Mouse (Mus musculus) megakaryocyte, embryonic 14.5 days (primary cell): ENCODE results near the gene 4930539E08Rik. TPM values are rescaled to one million over a fixed set of nuclear protein-coding genes. Genes with fewer than 3 reads are reported as not detected.

Experiments
- H3K27me3 ChIP-seq: replicated peaks from 2 replicates; pipeline ENCODE3; 2012; ENCODE audit warnings: inconsistent platforms
- H3K36me3 ChIP-seq: replicated peaks from 2 replicates; pipeline ENCODE3; 2012; ENCODE audit warnings: low read length, inconsistent platforms, mixed read lengths
- H3K4me1 ChIP-seq: 2 replicates; pipeline ENCODE4 v1.6.1; 2012; ENCODE audit warnings: inconsistent platforms
- H3K4me3 ChIP-seq: replicated peaks from 2 replicates; pipeline ENCODE3; 2012; ENCODE audit warnings: moderate library complexity, mild to moderate bottlenecking, inconsistent platforms
- H3K9me3 ChIP-seq: 2 replicates; pipeline ENCODE4 v1.6.1; 2012; ENCODE audit warnings: inconsistent platforms
- FLI1 ChIP-seq: IDR thresholded peaks from 2 replicates; pipeline ENCODE4 v1.6.1; 2012; ENCODE audit warnings: low read length, inconsistent platforms, mixed read lengths
- GATA1 ChIP-seq: IDR thresholded peaks from 3 replicates; pipeline ENCODE4 v1.6.1; 2012; ENCODE audit warnings: mixed read lengths, low read length, inconsistent platforms, borderline replicate concordance
- polyA plus RNA-seq: library from polyadenylated mRNA; stranded (reverse); fragments of >175 nt; gene quantifications from 2 replicates; pipeline ENCODE4 v1.2.3, GENCODE M21; 2012; ENCODE audit warnings: low replicate concordance; ENCODE audit not compliant: insufficient read depth

4930539E08Rik gene
- polyA plus RNA-seq, 1 experiment = not detected

DNA sequence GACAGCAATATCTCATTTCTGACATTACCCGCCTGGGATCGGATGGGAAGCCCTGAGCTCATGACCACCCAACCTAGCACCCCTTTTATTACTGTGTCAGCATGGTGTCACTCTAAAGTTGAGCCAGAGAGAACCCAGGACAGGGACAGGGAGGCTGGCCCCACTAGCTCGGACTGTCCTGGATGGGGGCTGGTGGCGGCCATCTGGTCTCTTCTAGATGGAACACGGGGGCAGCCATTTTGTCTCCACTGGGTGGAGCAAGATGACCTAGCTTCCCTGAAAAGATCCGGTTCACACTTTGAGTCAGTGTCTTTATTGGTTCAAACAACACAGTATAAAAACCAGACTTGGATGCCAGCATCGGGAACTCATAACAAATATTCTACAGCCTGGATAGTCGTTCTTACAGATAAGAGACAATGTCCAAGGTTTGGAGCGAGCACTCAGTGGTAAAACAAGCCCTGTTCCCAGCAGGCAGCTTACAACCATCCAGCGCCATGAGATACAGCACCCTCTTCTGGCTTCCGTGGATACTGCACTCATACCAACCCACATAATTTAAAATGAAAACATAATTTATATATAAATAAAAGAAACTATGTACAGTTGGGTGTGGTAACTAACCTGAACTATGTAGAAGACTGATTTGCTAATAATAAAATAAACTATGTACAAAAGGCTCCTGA lies 18.9 kb downstream of the 4930539E08Rik start:
- H3K27me3 ChIP-seq = peaks cover 24% of the 10 kb centered on the region
- H3K4me1 ChIP-seq = peaks cover 17% of the 10 kb centered on the region
- peaks cover 28% of the 10 kb centered on the region for H3K9me3 ChIP-seq
- no peak overlapping the region for H3K4me3 ChIP-seq
- no peak for TF ChIP-seq FLI1
- TF ChIP-seq GATA1 = no peak
- H3K36me3 ChIP-seq = no peaks in the 10 kb centered on the region

DNA sequence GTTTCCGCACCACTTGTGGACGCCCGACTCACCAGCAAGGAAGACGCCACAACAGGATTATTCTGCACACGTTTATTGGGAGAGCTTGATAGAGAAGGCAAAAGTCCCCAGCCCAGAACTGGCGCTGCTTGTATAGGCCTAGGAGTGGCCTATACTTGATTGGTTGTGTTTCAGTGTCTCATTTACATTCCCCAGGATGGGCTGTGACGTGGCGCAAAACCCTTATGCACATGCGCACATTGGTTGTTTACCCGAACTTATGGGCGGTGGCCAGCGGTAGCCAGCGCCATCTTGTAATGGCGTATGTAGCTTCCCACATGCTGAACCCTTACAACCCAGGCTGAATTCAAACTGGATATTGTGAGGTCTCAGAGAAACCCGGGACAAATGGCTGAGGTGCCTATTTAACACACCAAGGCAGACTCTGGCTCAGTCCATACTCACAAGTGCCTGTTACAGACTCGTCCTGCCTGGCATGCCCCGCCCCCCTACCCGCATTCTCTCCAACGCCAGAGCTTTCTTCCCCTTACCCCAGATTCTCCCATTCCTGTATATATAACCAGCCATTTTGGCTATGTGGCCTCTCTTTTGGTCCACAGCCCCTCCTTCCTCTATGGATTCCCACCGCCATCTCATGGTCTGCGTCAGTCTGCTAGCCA lies 19.8 kb downstream of the 4930539E08Rik start:
- peaks cover 19% of the 10 kb centered on the region for H3K27me3 ChIP-seq
- peaks cover 17% of the 10 kb centered on the region for H3K4me1 ChIP-seq
- H3K4me3 ChIP-seq = no peak overlapping the region
- no peaks in the 10 kb centered on the region for H3K36me3 ChIP-seq
- peaks cover 30% of the 10 kb centered on the region for H3K9me3 ChIP-seq
- TF ChIP-seq FLI1 (no peak), GATA1 (no peak)

DNA sequence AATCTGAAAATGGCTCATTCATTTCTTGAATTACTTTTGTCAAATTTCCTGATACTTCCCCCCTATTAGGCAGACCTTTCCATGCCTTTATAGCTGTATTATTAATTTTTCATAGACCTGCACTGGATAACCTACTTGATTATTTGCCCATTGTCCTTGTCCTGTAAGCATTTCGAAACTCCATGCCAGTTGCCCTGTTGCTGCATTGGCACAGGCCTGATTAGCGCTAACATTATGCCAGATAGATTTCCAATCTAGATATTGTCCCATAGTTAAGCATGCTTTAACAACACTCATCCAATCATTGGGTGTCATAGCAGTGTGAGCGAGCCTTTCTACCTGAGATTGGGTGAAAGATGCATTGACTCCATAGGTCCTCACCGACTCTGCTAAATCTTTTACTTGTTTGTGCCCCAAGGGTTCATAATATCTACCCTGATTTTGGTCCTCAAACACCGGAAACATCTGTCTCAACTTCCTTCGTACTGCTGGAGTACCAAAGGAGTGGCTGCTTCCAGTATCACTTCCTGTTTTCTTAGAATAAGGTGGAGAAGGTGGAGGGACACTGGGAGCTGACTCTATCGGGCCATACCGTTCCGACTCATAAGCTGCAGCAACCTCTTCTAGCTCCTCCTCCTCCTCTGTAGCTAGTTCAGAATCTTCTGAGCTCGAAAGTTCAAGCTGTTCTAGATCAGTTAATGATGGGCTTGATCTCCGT lies 20.9 kb downstream of the 4930539E08Rik start:
- TF ChIP-seq GATA1 = no peak
- no peak for TF ChIP-seq FLI1
- peaks cover 35% of the 10 kb centered on the region for H3K9me3 ChIP-seq
- H3K36me3 ChIP-seq = no peaks in the 10 kb centered on the region
- peaks cover 12% of the 10 kb centered on the region for H3K27me3 ChIP-seq
- peaks cover 17% of the 10 kb centered on the region for H3K4me1 ChIP-seq
- H3K4me3 ChIP-seq = peak overlapping the region; percentile 51

DNA sequence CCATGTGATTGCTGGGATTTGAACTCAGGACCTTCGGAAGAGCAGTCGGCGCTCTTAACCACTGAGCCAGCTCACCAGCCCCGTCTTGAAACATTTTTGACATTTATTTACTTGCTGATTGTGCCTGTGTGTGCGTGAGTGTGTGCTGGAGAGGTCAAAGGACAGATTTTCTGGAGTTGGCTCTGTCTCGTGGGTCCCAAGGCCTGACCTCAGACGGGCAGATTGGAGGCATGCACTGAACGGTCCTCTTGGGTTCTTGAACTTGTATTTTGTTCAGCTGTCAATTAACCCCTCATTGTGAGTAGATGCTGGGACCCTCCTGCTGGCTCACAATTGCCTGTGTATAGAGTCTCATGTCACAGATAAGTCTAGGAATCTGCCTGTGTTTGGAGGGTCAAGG lies 28.9 kb downstream of the 4930539E08Rik start:
- H3K9me3 ChIP-seq = peaks cover 22% of the 10 kb centered on the region
- TF ChIP-seq FLI1 (no peak), GATA1 (no peak)
- no peak overlapping the region for H3K4me3 ChIP-seq
- H3K27me3 ChIP-seq = peaks cover 33% of the 10 kb centered on the region
- H3K36me3 ChIP-seq = no peaks in the 10 kb centered on the region
- peaks cover 18% of the 10 kb centered on the region for H3K4me1 ChIP-seq

DNA sequence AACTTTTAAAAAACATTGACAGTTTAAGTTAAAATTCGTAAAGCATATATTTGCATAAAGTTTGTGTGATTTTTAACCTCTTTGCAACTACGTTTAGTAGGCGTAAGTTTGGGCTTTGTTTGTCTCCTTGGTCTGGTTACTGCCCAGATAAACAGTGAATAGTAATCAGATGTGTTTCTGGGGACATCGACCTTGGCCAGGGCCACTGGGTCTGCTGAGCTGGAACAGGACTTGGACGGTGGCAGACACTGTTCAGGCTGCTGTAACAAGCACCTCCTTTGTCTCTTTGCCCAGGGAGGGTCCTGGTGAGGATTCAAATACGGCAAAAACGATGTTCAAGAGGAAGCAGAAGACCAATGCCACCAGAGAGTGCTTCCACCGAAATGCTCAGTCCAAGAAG lies 29.9 kb downstream of the 4930539E08Rik start:
- TF ChIP-seq GATA1 (no peak), FLI1 (no peak)
- H3K36me3 ChIP-seq = no peaks in the 10 kb centered on the region
- H3K4me3 ChIP-seq = no peak overlapping the region
- peaks cover 18% of the 10 kb centered on the region for H3K4me1 ChIP-seq
- peaks cover 42% of the 10 kb centered on the region for H3K27me3 ChIP-seq
- peaks cover 19% of the 10 kb centered on the region for H3K9me3 ChIP-seq

DNA sequence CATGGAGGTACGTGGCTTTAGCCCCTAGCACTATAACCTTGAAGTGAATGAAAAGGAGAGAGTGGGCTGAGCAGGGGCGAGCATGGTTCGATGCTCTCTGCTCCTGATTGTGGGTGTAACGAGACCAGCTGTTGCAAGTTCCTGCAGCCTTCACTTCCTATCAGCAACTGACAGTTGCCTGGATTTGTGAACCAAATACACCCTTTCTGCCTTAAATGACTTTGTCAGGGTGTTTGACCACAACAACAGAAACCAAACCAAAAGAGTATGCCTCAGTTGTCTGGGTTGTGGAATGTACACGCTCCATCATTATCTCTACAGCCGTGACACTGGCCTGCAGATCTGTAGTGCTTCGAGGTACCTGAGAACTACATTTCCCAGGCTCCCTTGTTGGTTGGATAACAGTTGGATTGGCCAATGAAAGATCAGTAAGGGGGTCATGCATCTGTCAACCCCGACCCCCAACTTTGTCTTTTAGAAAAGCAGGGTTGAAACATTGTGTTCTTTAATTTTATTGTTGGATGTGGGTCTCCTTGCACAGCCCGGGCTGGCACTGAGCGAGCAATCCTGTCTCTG lies 31.1 kb downstream of the 4930539E08Rik start:
- TF ChIP-seq FLI1 (no peak), GATA1 (no peak)
- Histone ChIP-seq H3K36me3 (no peaks in the 10 kb centered on the region), H3K9me3 (peaks cover 12% of the 10 kb centered on the region), H3K4me1 (peaks cover 25% of the 10 kb centered on the region), H3K27me3 (peaks cover 45% of the 10 kb centered on the region), H3K4me3 (no peak overlapping the region)

DNA sequence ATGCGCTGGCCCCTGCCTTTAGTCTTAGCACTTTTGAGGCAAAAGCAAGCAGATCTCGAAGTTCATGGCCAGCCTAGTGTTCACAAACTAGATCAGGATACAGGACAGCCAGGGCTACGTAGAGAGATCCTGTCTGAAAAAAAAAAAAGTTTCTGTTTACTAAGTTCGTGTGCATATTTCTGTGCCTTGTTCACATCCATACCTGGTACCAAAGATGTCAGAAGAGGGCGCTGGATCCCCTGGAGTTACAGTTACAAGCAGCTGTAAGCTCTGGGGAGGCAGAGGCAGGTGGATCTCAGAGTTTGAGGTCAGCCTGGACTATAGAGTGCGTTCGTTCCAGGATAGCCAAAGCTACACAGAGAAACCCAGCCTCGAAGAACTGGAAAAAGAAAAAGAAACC lies 32.3 kb downstream of the 4930539E08Rik start:
- peaks cover 25% of the 10 kb centered on the region for H3K4me1 ChIP-seq
- no peak for TF ChIP-seq FLI1
- TF ChIP-seq GATA1 = no peak
- H3K4me3 ChIP-seq = no peak overlapping the region
- H3K9me3 ChIP-seq = peaks cover under 1% of the 10 kb centered on the region; the same call in 1 of the 2 replicates
- no peaks in the 10 kb centered on the region for H3K36me3 ChIP-seq
- peaks cover 50% of the 10 kb centered on the region for H3K27me3 ChIP-seq

DNA sequence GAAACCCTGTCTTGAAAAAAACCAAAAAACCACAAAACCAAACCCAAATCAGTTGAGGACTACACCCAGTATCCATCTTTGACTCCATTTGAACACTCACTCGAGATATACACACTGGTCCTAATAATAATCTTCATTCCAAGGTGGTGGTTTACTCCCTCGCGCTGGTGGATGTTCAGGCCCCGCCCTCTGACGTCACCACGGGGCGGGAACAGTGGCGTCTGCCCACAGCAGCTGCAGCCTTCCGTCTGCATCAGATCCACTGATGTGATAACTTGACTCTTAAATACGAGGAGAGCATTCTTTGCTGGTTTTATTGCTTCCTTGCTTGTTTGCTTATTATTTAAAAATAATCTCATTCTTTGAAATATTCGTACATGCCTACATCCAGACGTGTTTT lies 32.8 kb downstream of the 4930539E08Rik start:
- no peak for TF ChIP-seq FLI1
- TF ChIP-seq GATA1 = no peak
- Histone ChIP-seq H3K27me3 (peaks cover 52% of the 10 kb centered on the region), H3K4me1 (peaks cover 25% of the 10 kb centered on the region), H3K36me3 (no peaks in the 10 kb centered on the region), H3K4me3 (peak overlapping the region; percentile 73), H3K9me3 (no peaks in the 10 kb centered on the region)

DNA sequence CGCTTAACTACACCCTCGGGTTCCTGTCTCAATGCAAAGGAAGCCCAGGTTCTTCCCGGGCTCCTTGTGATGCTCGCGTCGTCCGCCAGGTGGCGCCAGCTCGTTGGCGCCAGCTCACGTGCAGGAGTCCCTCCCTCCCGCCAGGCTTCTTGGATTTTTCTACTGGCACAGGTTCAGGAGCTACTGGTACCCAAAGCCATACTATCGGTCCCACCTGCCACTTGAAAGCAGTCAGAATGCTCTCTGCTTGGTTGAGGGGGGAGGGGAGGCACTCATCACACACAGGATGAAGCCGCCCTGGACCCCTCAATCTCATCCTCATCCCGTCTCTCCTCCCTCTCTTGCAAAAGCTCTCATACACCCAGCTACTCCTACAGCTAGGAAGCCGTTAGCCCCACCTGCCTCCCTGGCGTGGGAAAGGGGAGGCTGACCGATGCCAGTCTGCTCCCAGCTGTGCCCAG lies 35.2 kb downstream of the 4930539E08Rik start:
- TF ChIP-seq FLI1 (no peak), GATA1 (no peak)
- peaks cover 34% of the 10 kb centered on the region for H3K4me1 ChIP-seq
- peak overlapping the region; percentile 19 for H3K4me3 ChIP-seq
- H3K27me3 ChIP-seq = peaks cover 59% of the 10 kb centered on the region
- H3K9me3 ChIP-seq = no peaks in the 10 kb centered on the region
- no peaks in the 10 kb centered on the region for H3K36me3 ChIP-seq

DNA sequence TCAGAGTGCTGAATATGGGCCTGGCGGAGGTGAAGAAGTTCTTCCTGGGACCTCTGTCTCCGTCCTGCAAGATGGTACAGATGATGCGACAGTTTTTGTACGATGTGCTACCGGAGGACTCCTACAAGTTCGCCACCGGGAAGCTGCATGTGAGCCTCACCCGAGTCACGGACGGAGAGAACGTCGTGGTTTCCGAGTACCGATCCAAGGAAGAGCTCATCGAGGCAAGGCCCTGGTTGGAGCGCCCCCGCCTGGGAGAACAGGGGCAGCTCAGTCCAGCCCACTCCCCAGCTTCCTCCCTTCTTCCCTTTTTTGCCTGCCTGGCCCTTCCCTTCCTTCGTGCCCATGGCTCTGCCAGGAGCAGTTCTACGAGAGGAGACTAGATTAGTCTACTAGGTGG lies 38.3 kb downstream of the 4930539E08Rik start:
- Histone ChIP-seq H3K27me3 (peaks cover 68% of the 10 kb centered on the region), H3K36me3 (no peaks in the 10 kb centered on the region), H3K9me3 (no peaks in the 10 kb centered on the region), H3K4me1 (peaks cover 18% of the 10 kb centered on the region), H3K4me3 (peak overlapping the region; percentile 50)
- TF ChIP-seq FLI1 (no peak), GATA1 (no peak)
